8 mouse cellular contexts compared by ENCODE assay signal in genomic region chr1:185284740-185285139, GRCm38 (mm10). TPM values are rescaled to one million over a fixed set of nuclear protein-coding genes. Genes with fewer than 3 reads are reported as not detected.
DNase-seq lines count a peak whose midpoint lies in the region; TF ChIP-seq lines count a peak whose summit lies in the region.

No protein-coding gene starts in this region.

- 0 out of 2 replicates have a peak, but pooled peaks have one; percentile 53 for TF ChIP-seq EP300 in heart, adult 2 months (IDR thresholded peaks at IDR 0.05; ENCODE audit: insufficient read depth, low read depth, low read length)

- H3K4me1 ChIP-seq in heart, adult 2 months (ENCODE audit: control insufficient read depth, insufficient read depth, low read length), result peaks cover 4% of the 10 kb centered on the region

- intact Hi-C loops in heart, adult 2 months (cut with DNase I), result no loop called here
- intact Hi-C loops in left cerebral cortex, adult 2 months (cut with DNase I), result no loop called here

- H3K4me3 ChIP-seq in heart, adult 2 months, result no peak overlapping the region
- H3K4me3 ChIP-seq in left cerebral cortex, adult 2 months, result no peak overlapping the region

- H3K27ac ChIP-seq in heart, adult 2 months, result no peak overlapping the region
- H3K27ac ChIP-seq in left cerebral cortex, adult 2 months, result no peak overlapping the region

- peak; percentile 51 for DNase-seq in gastrocnemius, adult 18-20 months (ENCODE audit: low spot score)
- DNase-seq in gastrocnemius, adult 8-10 months (ENCODE audit: low spot score in 2 of 2), result no peak
- peak; percentile 48 to 53 for DNase-seq in right cerebral cortex, postnatal 10 days (ENCODE audit: low spot score in 2 of 2)
- DNase-seq in right cerebral cortex, postnatal 36 days (ENCODE audit: low spot score in 2 of 2), result no peak
- DNase-seq in heart, adult 2 months, result peak; percentile 49 to 65
- DNase-seq in layer of hippocampus, postnatal 10 days (ENCODE audit: low spot score in 2 of 2), result peak; percentile 23 to 47
- no peak for DNase-seq in natural killer cell, adult 2 months (ENCODE audit: low spot score in 2 of 2)
- DNase-seq in left cerebral cortex, adult 2 months (ENCODE audit: extremely low spot score in 1 of 2, low spot score in 2 of 2), result no peak

- H3K79me2 ChIP-seq in heart, adult 2 months (replicated peaks; ENCODE audit: control insufficient read depth, insufficient read depth, low read length), result no peaks in the 10 kb centered on the region

- no peak overlapping the region for H3K9ac ChIP-seq in heart, adult 2 months (ENCODE audit: low read depth, low read length)

- no peak for TF ChIP-seq POLR2A in heart, adult 2 months (IDR thresholded peaks at IDR 0.05; ENCODE audit: insufficient read depth, low read depth, low read length)

- H3K27me3 ChIP-seq in heart, adult 2 months (ENCODE audit: control insufficient read depth, insufficient read depth, low read length), result no peaks in the 10 kb centered on the region

- H3K36me3 ChIP-seq in heart, adult 2 months (ENCODE audit: control insufficient read depth, insufficient read depth, low read length), result no peaks in the 10 kb centered on the region

- WGBS in heart, adult 2 months, result 18% methylated on average over 4 of the region's 4 CpGs

- TF ChIP-seq CTCF in heart, adult 2 months (IDR thresholded peaks at IDR 0.05), result no peak
- no peak for TF ChIP-seq CTCF in left cerebral cortex, adult 2 months (IDR thresholded peaks at IDR 0.05)

RNA-seq across cellular contexts. Expression of gene Iars2, which starts 44.5 kb away (rescaled TPM):
- 10 to 100 TPM; 39.4 to 41.7 TPM for total RNA-seq in gastrocnemius, adult 18-20 months (2021)
- total RNA-seq in gastrocnemius, adult 8-10 months (2022), result 10 to 100 TPM; 38.0 to 43.6 (median 41.7) TPM
- 10 to 100 TPM; 71.5 to 80.0 TPM for total RNA-seq in heart, adult 2 months (2021)
- polyA plus RNA-seq in heart, adult 2 months (2012; rRNA removed), result 35.2 and 59.7 TPM in 2 replicates
- total RNA-seq in layer of hippocampus, postnatal 10 days (2021), result 10 to 100 TPM; 30.2 to 35.5 TPM
- 10 to 100 TPM; 31.1 to 32.1 TPM for total RNA-seq in left cerebral cortex, adult 2 months (2021)

RNA-seq across cellular contexts. Expression of gene Bpnt1, which starts 47.2 kb away (rescaled TPM):
- total RNA-seq in gastrocnemius, adult 18-20 months (2021), result 10 to 100 TPM; 17.6 to 22.1 TPM
- 10 to 100 TPM; 14.9 to 28.3 (median 18.1) TPM for total RNA-seq in gastrocnemius, adult 8-10 months (2022)
- 10 to 100 TPM; 27.8 to 29.6 TPM for total RNA-seq in heart, adult 2 months (2021)
- 26.3 and 36.6 TPM in 2 replicates for polyA plus RNA-seq in heart, adult 2 months (2012; rRNA removed)
- total RNA-seq in layer of hippocampus, postnatal 10 days (2021), result 10 to 100 TPM; 65.9 to 70.0 TPM
- 10 to 100 TPM; 69.6 to 71.2 TPM for total RNA-seq in left cerebral cortex, adult 2 months (2021)

Comparison
In these comparisons a context has a peak if more than half of its experiments do, and no peak if none do; other contexts are left out.
1. DNase-seq: peak in gastrocnemius, adult 18-20 months (single experiment), right cerebral cortex, postnatal 10 days (2 of 2), heart, adult 2 months (2 of 2) and layer of hippocampus, postnatal 10 days (2 of 2); none in gastrocnemius, adult 8-10 months (0 of 2), right cerebral cortex, postnatal 36 days (0 of 2), natural killer cell, adult 2 months (0 of 2) and left cerebral cortex, adult 2 months (0 of 2).